Mouse (Mus musculus): ENCODE measurements around the gene Galc. TPM values are rescaled to one million over a fixed set of nuclear protein-coding genes. Genes with fewer than 3 reads are reported as not detected.

The Galc gene
- total and polyA plus RNA-seq, 2 experiments from 2014 or later, result 11.1 to 11.7 TPM

DNA sequence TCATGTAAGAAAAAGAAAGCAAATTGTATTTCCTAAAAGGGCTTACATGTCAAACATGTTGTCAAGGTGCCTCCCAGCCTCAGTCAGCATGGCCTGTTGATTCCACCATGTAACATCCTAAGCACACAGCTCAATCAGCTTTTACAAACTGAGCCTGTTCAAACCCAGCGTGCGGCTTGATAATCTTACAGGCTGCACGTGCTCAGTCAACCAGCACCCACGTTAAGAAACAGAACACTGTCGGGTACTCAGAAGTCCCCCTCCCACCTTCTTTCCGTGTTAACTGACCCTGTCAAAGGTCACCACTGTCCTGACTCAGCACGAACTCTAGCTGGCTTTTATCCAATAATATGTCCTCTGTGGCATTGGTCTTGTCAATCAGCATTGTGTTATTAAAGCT, 13.2 kb upstream of the Galc start:
- Histone ChIP-seq H3K27ac (ENCODE audit: low read depth, low read length) (no peak overlapping the region), H3K27me3 (ENCODE audit: insufficient read depth, low read length) (no peaks in the 10 kb centered on the region), H3K4me2 (ENCODE audit: low read depth, low read length, poor library complexity, severe bottlenecking) (no peak overlapping the region), H3K4me1 (ENCODE audit: insufficient read depth, low read length) (no peaks in the 10 kb centered on the region), H3K36me3 (ENCODE audit: insufficient read depth, low read length) (no peaks in the 10 kb centered on the region), H3K9me3 (ENCODE audit: low read length) (no peaks in the 10 kb centered on the region), H3K4me3 (ENCODE audit: low read depth, low read length) (no peak overlapping the region), H3K9ac (replicated peaks; ENCODE audit: low read length, poor library complexity, severe bottlenecking) (no peak overlapping the region)
- no peak for ATAC-seq (ENCODE audit: low FRiP score)
- WGBS, result 57% methylated on average over 7 of the region's 7 CpGs
- no peak for DNase-seq (ENCODE audit: low spot score)
- TF ChIP-seq CTCF (IDR thresholded peaks at IDR 0.05), result no peak

DNA sequence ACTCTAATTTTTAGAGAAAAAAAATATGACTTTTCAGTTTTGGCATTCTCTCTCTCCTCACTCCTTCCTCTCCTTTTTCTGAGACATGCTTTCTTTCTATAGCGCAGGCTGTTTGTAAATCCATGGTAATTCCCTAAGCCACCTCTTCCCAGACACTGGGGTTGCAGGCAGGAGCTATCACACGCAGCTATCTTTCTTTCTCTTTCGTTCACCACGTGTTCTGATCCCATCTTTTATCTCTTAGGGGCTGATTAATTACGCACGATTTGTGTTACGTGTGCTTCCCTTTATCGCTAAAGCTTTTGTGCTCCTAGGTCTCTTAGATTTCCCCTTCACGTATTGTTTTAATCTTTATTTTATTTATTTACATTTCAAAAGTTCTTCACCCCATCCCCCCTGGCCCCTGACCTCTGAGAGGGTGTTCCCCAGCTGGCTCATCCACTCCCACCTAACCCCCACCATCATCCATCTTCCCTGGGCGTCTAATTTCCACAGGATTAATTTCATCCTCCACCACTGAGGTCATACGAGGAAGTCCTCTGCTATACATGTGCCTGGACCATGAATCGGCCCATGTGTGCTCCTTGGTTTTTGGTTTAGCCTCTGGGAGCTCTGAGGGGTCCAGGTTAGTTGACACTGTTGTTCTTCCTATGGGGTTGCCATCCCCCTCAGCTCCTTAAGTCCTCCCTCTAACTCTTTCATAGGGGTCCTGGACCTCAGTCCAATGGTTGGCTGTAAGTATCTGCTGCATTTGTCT, 11.7 kb upstream of the Galc start:
- Histone ChIP-seq H3K27me3 (ENCODE audit: insufficient read depth, low read length) (no peaks in the 10 kb centered on the region), H3K4me1 (ENCODE audit: insufficient read depth, low read length) (no peaks in the 10 kb centered on the region), H3K9ac (replicated peaks; ENCODE audit: low read length, poor library complexity, severe bottlenecking) (no peak overlapping the region), H3K4me2 (ENCODE audit: low read depth, low read length, poor library complexity, severe bottlenecking) (no peak overlapping the region), H3K36me3 (ENCODE audit: insufficient read depth, low read length) (no peaks in the 10 kb centered on the region), H3K27ac (ENCODE audit: low read depth, low read length) (no peak overlapping the region), H3K9me3 (ENCODE audit: low read length) (no peaks in the 10 kb centered on the region), H3K4me3 (ENCODE audit: low read depth, low read length) (no peak overlapping the region)
- TF ChIP-seq CTCF (IDR thresholded peaks at IDR 0.05), result no peak
- ATAC-seq (ENCODE audit: low FRiP score), result no peak
- no peak for DNase-seq (ENCODE audit: low spot score)
- WGBS, result 54% methylated on average over 12 of the region's 12 CpGs

- Histone ChIP-seq H3K27ac (ENCODE audit: low read depth, low read length) (no peak overlapping the region), H3K4me1 (ENCODE audit: insufficient read depth, low read length) (no peaks in the 10 kb centered on the region), H3K36me3 (ENCODE audit: insufficient read depth, low read length) (no peaks in the 10 kb centered on the region), H3K4me2 (ENCODE audit: low read depth, low read length, poor library complexity, severe bottlenecking) (no peak overlapping the region), H3K9ac (replicated peaks; ENCODE audit: low read length, poor library complexity, severe bottlenecking) (no peak overlapping the region), H3K27me3 (ENCODE audit: insufficient read depth, low read length) (no peaks in the 10 kb centered on the region), H3K9me3 (ENCODE audit: low read length) (no peaks in the 10 kb centered on the region), H3K4me3 (ENCODE audit: low read depth, low read length) (no peak overlapping the region)
- ATAC-seq (ENCODE audit: low FRiP score) (no peak), DNase-seq (ENCODE audit: low spot score) (no peak)
- WGBS, result 71% methylated on average over 17 of the region's 17 CpGs
- TF ChIP-seq CTCF (IDR thresholded peaks at IDR 0.05), result no peak
These were observed 10.8 kb upstream of the Galc start for GRCm38 (mm10) chr12:98269791-98270745.

GRCm38 (mm10) chr12:98268441-98269369, 9.4 kb upstream of the Galc start, which contains the start of gene Gpr65:
Gpr65 (plus strand) TSS chr12:98268635.
- Histone ChIP-seq H3K27me3 (ENCODE audit: insufficient read depth, low read length) (no peaks in the 10 kb centered on the region), H3K4me3 (ENCODE audit: low read depth, low read length) (no peak within 1 kb of the TSS), H3K9ac (replicated peaks; ENCODE audit: low read length, poor library complexity, severe bottlenecking) (no peak within 1 kb of the TSS), H3K9me3 (ENCODE audit: low read length) (no peaks in the 10 kb centered on the region), H3K27ac (ENCODE audit: low read depth, low read length) (no peak within 1 kb of the TSS), H3K36me3 (ENCODE audit: insufficient read depth, low read length) (no peaks in the 10 kb centered on the region), H3K4me1 (ENCODE audit: insufficient read depth, low read length) (no peaks in the 10 kb centered on the region), H3K4me2 (ENCODE audit: low read depth, low read length, poor library complexity, severe bottlenecking) (no peak within 1 kb of the TSS)
- no peak for TF ChIP-seq CTCF (IDR thresholded peaks at IDR 0.05)
- no peak for ATAC-seq (ENCODE audit: low FRiP score)
- 87% methylated on average over 13 of the region's 13 CpGs for WGBS
- DNase-seq (ENCODE audit: low spot score), result no peak

- H3K27ac ChIP-seq (ENCODE audit: low read depth, low read length), result no peak overlapping the region
- DNase-seq (ENCODE audit: low spot score), result no peak
- no peak overlapping the region for H3K4me3 ChIP-seq (ENCODE audit: low read depth, low read length)
- H3K4me1 ChIP-seq (ENCODE audit: insufficient read depth, low read length), result no peaks in the 10 kb centered on the region
- no peaks in the 10 kb centered on the region for H3K36me3 ChIP-seq (ENCODE audit: insufficient read depth, low read length)
- no peak overlapping the region for H3K9ac ChIP-seq (replicated peaks; ENCODE audit: low read length, poor library complexity, severe bottlenecking)
- no peaks in the 10 kb centered on the region for H3K27me3 ChIP-seq (ENCODE audit: insufficient read depth, low read length)
- WGBS, result 89% methylated on average over 9 of the region's 9 CpGs
- no peak overlapping the region for H3K4me2 ChIP-seq (ENCODE audit: low read depth, low read length, poor library complexity, severe bottlenecking)
- no peaks in the 10 kb centered on the region for H3K9me3 ChIP-seq (ENCODE audit: low read length)
- no peak for TF ChIP-seq CTCF (IDR thresholded peaks at IDR 0.05)
- no peak for ATAC-seq (ENCODE audit: low FRiP score)
These were observed 6.4 kb upstream of the Galc start for GRCm38 (mm10) chr12:98265697-98266096.
